Mouse (Mus musculus) MEL (cell line): ENCODE results near the gene Hist3h2a. TPM values are rescaled to one million over a fixed set of nuclear protein-coding genes. Genes with fewer than 3 reads are reported as not detected.
A peak's percentile ranks its signal among the peaks of the same experiment; 100 is the strongest.

Experiments used
- DNase-seq: peaks from one replicate; pipeline ENCODE4 v3.0.0; 2011; ENCODE audit warnings: low read depth, low spot score
- H3K27ac ChIP-seq: 2 replicates; pipeline ENCODE4 v1.5.1; 2012; ENCODE audit warnings: low read depth, mild to moderate bottlenecking, control low read depth, low read length, moderate library complexity; ENCODE audit not compliant: control insufficient read depth
- H3K27me3 ChIP-seq, 2 experiments: fragments of 150-350 bp in 1 of 2; sonication (generic) in 1 of 2; 2 replicates each; pipeline ENCODE4 v1.6.1; 2012; ENCODE audit warnings: low read length in 2 of 2, mild to moderate bottlenecking in 2 of 2, improper control_type of control experiment in 1 of 2, moderate library complexity in 1 of 2; ENCODE audit not compliant: insufficient read depth in 2 of 2, control insufficient read depth in 1 of 2
- H3K36me3 ChIP-seq, 2 experiments: 2 replicates each; pipeline ENCODE4 v1.6.1; 2012 to 2014; ENCODE audit warnings: low read length in 2 of 2, improper control_type of control experiment in 1 of 2, inconsistent platforms in 1 of 2, mild to moderate bottlenecking in 1 of 2; ENCODE audit not compliant: insufficient read depth in 2 of 2, control insufficient read depth in 1 of 2
- H3K4me1 ChIP-seq, 2 experiments: fragments of 150-350 bp in 1 of 2; sonication (generic) in 1 of 2; 2 replicates each; pipeline ENCODE4 v1.6.1; 2012; ENCODE audit warnings: low read length in 2 of 2, improper control_type of control experiment in 1 of 2, mild to moderate bottlenecking in 1 of 2; ENCODE audit not compliant: insufficient read depth in 2 of 2, control insufficient read depth in 1 of 2
- H3K4me3 ChIP-seq, 2 experiments: fragments of 150-350 bp in 1 of 2; sonication (generic) in 1 of 2; 2 replicates each; pipeline ENCODE4 v1.5.1; 2012; ENCODE audit warnings: low read depth in 2 of 2, low read length in 2 of 2, mild to moderate bottlenecking in 2 of 2, moderate library complexity in 2 of 2, control low read depth in 1 of 2, improper control_type of control experiment in 1 of 2; ENCODE audit not compliant: control insufficient read depth in 1 of 2, insufficient read depth in 1 of 2
- H3K79me2 ChIP-seq: 2 replicates; pipeline ENCODE4 v1.6.1; 2012; ENCODE audit warnings: mild to moderate bottlenecking, low read length, moderate library complexity; ENCODE audit not compliant: control insufficient read depth, poor library complexity, insufficient read depth
- H3K9ac ChIP-seq: 2 replicates; pipeline ENCODE4 v1.6.1; 2012; ENCODE audit warnings: low read depth, mild to moderate bottlenecking, control low read depth, low read length, moderate library complexity; ENCODE audit not compliant: control insufficient read depth, poor library complexity, severe bottlenecking
- H3K9me3 ChIP-seq: fragments of 150-350 bp; sonication (generic); replicated peaks from 2 replicates; pipeline ENCODE4 v1.6.1; 2012; ENCODE audit warnings: mild to moderate bottlenecking, low read length, improper control_type of control experiment, moderate library complexity; ENCODE audit not compliant: insufficient read depth
- BHLHE40 ChIP-seq: IDR thresholded peaks from 2 replicates; pipeline ENCODE4 v1.6.1; 2012; ENCODE audit warnings: low read depth, mild to moderate bottlenecking, inconsistent platforms, low read length, improper control_type of control experiment, borderline replicate concordance
- CHD2 ChIP-seq: IDR thresholded peaks from 2 replicates; pipeline ENCODE4 v1.6.1; 2011; ENCODE audit warnings: low read length, improper control_type of control experiment
- CTCF ChIP-seq, 3 experiments: IDR thresholded peaks in 2 of 3; conservative IDR thresholded peaks in 1 of 3; 2 replicates each; pipeline ENCODE4 v1.5.1; 2011 to 2012; ENCODE audit warnings: low read length in 3 of 3, low read depth in 2 of 3, mild to moderate bottlenecking in 2 of 3, improper control_type of control experiment in 1 of 3, inconsistent platforms in 1 of 3, mixed read lengths in 1 of 3, moderate library complexity in 1 of 3; ENCODE audit not compliant: control insufficient read depth in 1 of 3, insufficient read depth in 1 of 3, poor library complexity in 1 of 3, severe bottlenecking in 1 of 3
- ETS1 ChIP-seq: IDR thresholded peaks from 2 replicates; pipeline ENCODE4 v1.6.1; 2012; ENCODE audit warnings: low read depth, mild to moderate bottlenecking, inconsistent platforms, low read length, improper control_type of control experiment, moderate library complexity
- GABPA ChIP-seq: IDR thresholded peaks from 2 replicates; pipeline ENCODE4 v1.6.1; 2012; ENCODE audit warnings: low read depth, mild to moderate bottlenecking, inconsistent platforms, low read length, improper control_type of control experiment, moderate library complexity
- HCFC1 ChIP-seq: IDR thresholded peaks from 2 replicates; pipeline ENCODE4 v1.6.1; 2012; ENCODE audit warnings: low read depth, mild to moderate bottlenecking, inconsistent platforms, low read length, improper control_type of control experiment, moderate library complexity
- KAT2A ChIP-seq: conservative IDR thresholded peaks from 2 replicates; pipeline ENCODE4 v1.6.1; 2012; ENCODE audit warnings: low read depth, low read length, improper control_type of control experiment, inconsistent platforms
- MAX ChIP-seq: IDR thresholded peaks from 2 replicates; pipeline ENCODE4 v1.6.1; 2011; ENCODE audit warnings: low read length, improper control_type of control experiment
- MXI1 ChIP-seq: IDR thresholded peaks from 2 replicates; pipeline ENCODE4 v1.6.1; 2011; ENCODE audit warnings: mild to moderate bottlenecking, low read depth, low read length, improper control_type of control experiment
- NELFE ChIP-seq: IDR thresholded peaks from 2 replicates; pipeline ENCODE4 v1.6.1; 2011; ENCODE audit warnings: low read depth, low read length, improper control_type of control experiment
- NRF1 ChIP-seq: IDR thresholded peaks from 2 replicates; pipeline ENCODE4 v1.6.1; 2014; ENCODE audit warnings: low read depth, mild to moderate bottlenecking, inconsistent platforms, low read length, improper control_type of control experiment, moderate library complexity; ENCODE audit not compliant: poor library complexity, insufficient read depth, severe bottlenecking
- POLR2A ChIP-seq, 2 experiments: IDR thresholded peaks; 2 replicates each; pipeline ENCODE4 v1.6.1; 2011 to 2012; ENCODE audit warnings: low read length in 2 of 2, mild to moderate bottlenecking in 2 of 2, control low read depth in 1 of 2, improper control_type of control experiment in 1 of 2, low read depth in 1 of 2, moderate library complexity in 1 of 2; ENCODE audit not compliant: control insufficient read depth in 1 of 2, insufficient read depth in 1 of 2, poor library complexity in 1 of 2
- POLR2AphosphoS5 ChIP-seq: IDR thresholded peaks from 2 replicates; pipeline ENCODE4 v1.6.1; 2012; ENCODE audit warnings: low read depth, borderline replicate concordance, mild to moderate bottlenecking, inconsistent platforms, low read length, moderate library complexity, mixed read lengths
- RCOR1 ChIP-seq: IDR thresholded peaks from 2 replicates; pipeline ENCODE4 v1.6.1; 2012; ENCODE audit warnings: low read depth, mild to moderate bottlenecking, inconsistent platforms, low read length, improper control_type of control experiment
- TCF12 ChIP-seq: IDR thresholded peaks from 2 replicates; pipeline ENCODE4 v1.6.1; 2014; ENCODE audit warnings: low read depth, mild to moderate bottlenecking, inconsistent platforms, low read length, improper control_type of control experiment, moderate library complexity
- UBTF ChIP-seq: IDR thresholded peaks from 2 replicates; pipeline ENCODE4 v1.6.1; 2012; ENCODE audit warnings: low read depth, mild to moderate bottlenecking, inconsistent platforms, low read length, improper control_type of control experiment, moderate library complexity, borderline replicate concordance; ENCODE audit not compliant: insufficient read depth
- USF1 ChIP-seq: IDR thresholded peaks from 2 replicates; pipeline ENCODE4 v1.6.1; 2014; ENCODE audit warnings: low read depth, mild to moderate bottlenecking, inconsistent platforms, low read length, improper control_type of control experiment, moderate library complexity
- ZC3H11A ChIP-seq: IDR thresholded peaks from 2 replicates; pipeline ENCODE4 v1.6.1; 2012; ENCODE audit warnings: low read depth, mild to moderate bottlenecking, inconsistent platforms, low read length, improper control_type of control experiment
- ZNF384 ChIP-seq: IDR thresholded peaks from 2 replicates; pipeline ENCODE4 v1.6.1; 2012; ENCODE audit warnings: low read depth, mild to moderate bottlenecking, inconsistent platforms, low read length, improper control_type of control experiment
- polyA plus RNA-seq, 2 experiments: library from polyadenylated mRNA; stranded (reverse) in 1 of 2; unstranded in 1 of 2; fragments of >175 nt in 1 of 2; fragments of >200 nt in 1 of 2; gene quantifications; 2 replicates each; pipeline versions ENCODE4 v1.2.1 to v1.2.4; 2012; ENCODE audit warnings: low replicate concordance in 2 of 2, low read depth in 1 of 2; ENCODE audit not compliant: insufficient read length in 2 of 2, insufficient read depth in 1 of 2, missing spikeins in 1 of 2
- total RNA-seq: library from RNA; depleted of rRNA; stranded (reverse); fragments of 300-350 nt; gene quantifications from 2 replicates; pipeline ENCODE4 v1.2.3, GENCODE M21; 2012

The Hist3h2a gene
- total and polyA plus RNA-seq, 3 experiments: 0.42 to 184 TPM; not detected in 1

- Histone ChIP-seq H3K9me3 (no peaks in the 10 kb centered on the region), H3K27ac (no peak overlapping the region), H3K4me1 (peaks cover 9 to 23% of the 10 kb centered on the region in 2 experiments), H3K27me3 (no peaks in the 10 kb centered on the region), H3K9ac (no peak overlapping the region), H3K36me3 (peaks cover 0 to 19% of the 10 kb centered on the region in 2 experiments; a peak in 3 of 4 replicates), H3K79me2 (peaks cover 37% of the 10 kb centered on the region), H3K4me3 (no peak overlapping the region)
- TF ChIP-seq NRF1 (no peak), POLR2AphosphoS5 (no peak), TCF12 (no peak), GABPA (no peak), CTCF (IDR thresholded peaks at IDR 0.05 in 2 of 3, conservative IDR thresholded peaks at IDR 0.05 in 1 of 3; ENCODE audit: control insufficient read depth in 1 of 3, insufficient read depth in 1 of 3, low read depth in 2 of 3, low read length in 3 of 3, poor library complexity in 1 of 3, severe bottlenecking in 1 of 3) (no peak), CHD2 (no peak), MAX (no peak), KAT2A (no peak), ZNF384 (no peak), ZC3H11A (no peak)
- no peak for DNase-seq
These were observed 19.9 kb downstream of the Hist3h2a start for GRCm38 (mm10) chr11:58974414-58974813.

- peak; percentile 65 for DNase-seq
- H3K27me3 ChIP-seq: no peaks in the 10 kb centered on the region
These were observed 22.7 kb downstream of the Hist3h2a start for GRCm38 (mm10) chr11:58977150-58977549.

GRCm38 (mm10) chr11:58977607-58978026, 23.1 kb downstream of the Hist3h2a start:
- peaks cover 5 to 23% of the 10 kb centered on the region in 2 experiments; a peak in 3 of 4 replicates for H3K36me3 ChIP-seq
- peak overlapping the region; percentile 88 to 97 for H3K4me3 ChIP-seq
- TF ChIP-seq MXI1 (peak; percentile 87; the same call in 1 of the 2 replicates), POLR2A (IDR thresholded peaks at IDR 0.05; ENCODE audit: control insufficient read depth in 1 of 2, insufficient read depth in 1 of 2, low read depth in 1 of 2, low read length in 2 of 2, poor library complexity in 1 of 2) (peak in 1 of 2 experiments; percentile 71; a peak in 1 of 4 replicates), BHLHE40 (no peak), USF1 (no peak), RCOR1 (0 out of 2 replicates have a peak, but pooled peaks have one; percentile 14), MAX (peak; percentile 72), NELFE (no peak)
- peaks cover 52% of the 10 kb centered on the region for H3K79me2 ChIP-seq
- peak overlapping the region; percentile 89 for H3K27ac ChIP-seq
- peak overlapping the region; percentile 81 for H3K9ac ChIP-seq
- H3K9me3 ChIP-seq: no peaks in the 10 kb centered on the region
- H3K27me3 ChIP-seq: no peaks in the 10 kb centered on the region
- H3K4me1 ChIP-seq: peaks cover 15 to 18% of the 10 kb centered on the region in 2 experiments
- DNase-seq: peak; percentile 67

More at GRCm38 (mm10) chr11:58977150-58977549, 22.7 kb downstream of the Hist3h2a start:
- peak overlapping the region; percentile 88 to 97 for H3K4me3 ChIP-seq
- H3K79me2 ChIP-seq: peaks cover 54% of the 10 kb centered on the region
- peaks cover 15 to 18% of the 10 kb centered on the region in 2 experiments for H3K4me1 ChIP-seq
- TF ChIP-seq POLR2AphosphoS5 (no peak), MAX (no peak), UBTF (peak; percentile 89; the same call in 1 of the 2 replicates), ETS1 (no peak), HCFC1 (0 out of 2 replicates have a peak, but pooled peaks have one; percentile 31)
- peak overlapping the region; percentile 89 for H3K27ac ChIP-seq
- peaks cover 2 to 25% of the 10 kb centered on the region in 2 experiments; a peak in 3 of 4 replicates for H3K36me3 ChIP-seq
- H3K9me3 ChIP-seq: no peaks in the 10 kb centered on the region
- peak overlapping the region; percentile 81 for H3K9ac ChIP-seq
